Mouse (Mus musculus): ENCODE measurements around the gene Plpp3. TPM values are rescaled to one million over a fixed set of nuclear protein-coding genes. Genes with fewer than 3 reads are reported as not detected.

Plpp3 gene
- 66.3 and 81.9 TPM in 2 replicates for polyA plus RNA-seq (2015; fragmentation: Nextera tagmentation; extraction: Ambion mirVana)

GRCm38 (mm10) chr4:105157276-105158168, at the start of gene Plpp3:
Plpp3 (plus strand) TSS chr4:105157347.
- Histone ChIP-seq H3K27me3 (replicated peaks) (no peaks in the 10 kb centered on the region), H3K4me2 (peak within 1 kb of the TSS; percentile 61), H3K4me1 (peaks cover 17% of the 10 kb centered on the region), H3K9ac (peak within 1 kb of the TSS; percentile 52), H3K27ac (peak within 1 kb of the TSS; percentile 82), H3K36me3 (replicated peaks) (no peaks in the 10 kb centered on the region), H3K9me3 (no peaks in the 10 kb centered on the region), H3K4me3 (peak within 1 kb of the TSS; percentile 56)
- WGBS: under 1% methylated on average over 77 of the region's 77 CpGs
- peak; percentile 81 for ATAC-seq (replicated peaks)

DNA sequence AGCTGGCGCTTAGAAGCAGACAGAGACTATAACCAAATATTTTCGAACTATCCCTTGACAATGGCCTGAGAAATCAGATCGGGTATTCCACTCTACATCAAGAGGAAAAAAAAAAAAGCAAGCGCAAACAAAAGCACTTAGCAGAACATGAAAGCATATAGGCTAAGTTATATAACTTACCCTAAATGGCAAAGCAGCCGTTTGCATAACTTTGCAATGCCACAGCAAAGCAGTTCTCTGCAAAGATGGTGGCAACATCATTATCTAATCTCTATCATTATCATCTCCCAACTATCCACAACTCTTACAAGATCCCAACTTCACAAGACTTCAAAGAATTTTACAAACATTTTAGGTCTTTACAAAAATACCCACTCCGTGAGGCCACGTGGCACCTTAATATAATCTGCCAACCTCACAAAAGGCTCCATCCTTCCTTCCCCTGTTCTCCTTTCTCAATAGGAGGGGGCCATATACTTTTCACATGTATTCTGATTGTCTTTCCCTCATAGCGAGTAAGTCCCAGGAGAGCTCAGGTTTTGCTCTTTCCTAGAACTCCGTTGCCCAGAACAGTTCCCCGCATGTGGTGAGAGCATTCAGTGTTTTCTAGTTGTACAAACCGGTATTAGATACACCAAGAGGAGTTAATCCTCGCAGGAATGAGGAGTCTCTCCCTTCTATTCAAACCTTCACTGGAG, 49.1 kb upstream of the Plpp3 start:
- H3K27me3 ChIP-seq (replicated peaks): no peaks in the 10 kb centered on the region; the same call in 1 of the 2 replicates
- H3K4me2 ChIP-seq: peak overlapping the region; percentile 57
- peaks cover 24% of the 10 kb centered on the region for H3K4me1 ChIP-seq
- no peaks in the 10 kb centered on the region for H3K9me3 ChIP-seq
- H3K4me3 ChIP-seq: peak overlapping the region; percentile 65
- 47% methylated on average over 12 of the region's 12 CpGs for WGBS
- no peaks in the 10 kb centered on the region for H3K36me3 ChIP-seq (replicated peaks)
- 0 out of 2 replicates have a peak overlapping the region, but pooled peaks have one; percentile 2 for H3K9ac ChIP-seq
- H3K27ac ChIP-seq: no peak overlapping the region
- no peak for ATAC-seq (replicated peaks)

DNA sequence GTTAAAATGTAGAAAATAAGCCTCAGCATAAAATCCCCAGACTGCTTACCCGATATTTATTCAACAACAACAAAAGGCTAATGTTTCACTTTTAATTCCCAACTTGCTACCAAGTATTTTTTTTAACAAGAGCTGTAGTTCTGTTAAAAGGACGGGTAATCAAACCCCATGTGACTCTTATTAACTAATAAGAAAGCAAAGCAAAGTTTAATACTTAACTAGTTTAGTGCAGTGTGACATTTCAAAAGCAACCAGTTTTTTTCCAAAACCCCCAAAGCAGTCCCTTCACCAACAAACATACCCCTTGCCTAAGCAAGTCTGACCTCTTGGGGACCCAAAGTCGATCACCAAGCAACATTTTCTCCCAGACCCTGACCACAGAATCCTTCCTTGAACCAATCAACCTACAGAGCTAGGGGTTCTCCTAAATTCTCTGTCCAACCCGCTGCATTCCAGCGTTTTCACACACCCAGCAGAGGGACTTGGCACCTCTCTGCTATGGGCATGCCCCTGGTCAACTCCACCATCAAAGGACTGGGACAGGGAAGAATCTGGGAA, 48.4 kb upstream of the Plpp3 start:
- peak overlapping the region; percentile 83; the same call in 1 of the 2 replicates for H3K27ac ChIP-seq
- 5% methylated on average over 5 of the region's 5 CpGs for WGBS
- ATAC-seq (replicated peaks): 0 out of 2 replicates have a peak, but pooled peaks have one; percentile 6

GRCm38 (mm10) chr4:105109199-105109989, 47.8 kb upstream of the Plpp3 start, which contains the start of gene Prkaa2:
Prkaa2 (minus strand) TSS chr4:105109890.
- H3K36me3 ChIP-seq (replicated peaks): no peaks in the 10 kb centered on the region
- peak within 1 kb of the TSS; percentile 71 for H3K9ac ChIP-seq
- peak within 1 kb of the TSS; percentile 83 for H3K27ac ChIP-seq
- no peaks in the 10 kb centered on the region; the same call in 1 of the 2 replicates for H3K27me3 ChIP-seq (replicated peaks)
- H3K4me2 ChIP-seq: peak within 1 kb of the TSS; percentile 57
- peak within 1 kb of the TSS; percentile 65 for H3K4me3 ChIP-seq
- WGBS: under 1% methylated on average over 79 of the region's 80 CpGs
- peaks cover 24% of the 10 kb centered on the region for H3K4me1 ChIP-seq
- peak; percentile 93 for ATAC-seq (replicated peaks)
- H3K9me3 ChIP-seq: no peaks in the 10 kb centered on the region

More for the DNA sequence above, 48.4 kb upstream of the Plpp3 start:
- no peaks in the 10 kb centered on the region for H3K9me3 ChIP-seq
- peak overlapping the region; percentile 57 for H3K4me2 ChIP-seq
- H3K9ac ChIP-seq: peak overlapping the region; percentile 71
- H3K27me3 ChIP-seq (replicated peaks): no peaks in the 10 kb centered on the region; the same call in 1 of the 2 replicates
- H3K36me3 ChIP-seq (replicated peaks): no peaks in the 10 kb centered on the region
- H3K4me1 ChIP-seq: peaks cover 24% of the 10 kb centered on the region
- peak overlapping the region; percentile 65 for H3K4me3 ChIP-seq

- Histone ChIP-seq H3K9ac (peak overlapping the region; percentile 71), H3K4me3 (peak overlapping the region; percentile 65), H3K27ac (peak overlapping the region; percentile 83), H3K27me3 (replicated peaks) (no peaks in the 10 kb centered on the region; the same call in 1 of the 2 replicates), H3K9me3 (no peaks in the 10 kb centered on the region), H3K36me3 (replicated peaks) (no peaks in the 10 kb centered on the region), H3K4me2 (peak overlapping the region; percentile 57), H3K4me1 (peaks cover 24% of the 10 kb centered on the region)
- 2% methylated on average over 24 of the region's 24 CpGs for WGBS
- ATAC-seq (replicated peaks): peak; percentile 79
Measured at GRCm38 (mm10) chr4:105109990-105110683, 47.0 kb upstream of the Plpp3 start.

DNA sequence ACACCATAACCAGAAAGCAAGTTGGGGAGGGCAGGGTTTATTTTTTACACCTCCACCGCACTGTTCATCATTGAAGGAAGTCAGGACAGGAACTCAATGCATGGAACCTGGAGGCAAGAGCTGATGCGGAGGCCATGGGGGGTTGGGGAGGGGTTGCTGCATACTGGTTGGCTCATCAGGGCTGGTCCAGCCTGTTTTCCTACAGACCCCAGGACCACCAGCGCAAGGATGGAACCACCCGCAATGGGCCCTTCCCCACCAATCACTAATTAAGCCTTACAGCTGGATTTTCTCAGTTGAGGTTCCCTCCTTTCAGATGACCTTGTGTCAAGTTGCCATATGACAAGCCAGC, 46.5 kb upstream of the Plpp3 start:
- H3K4me2 ChIP-seq: peak overlapping the region; percentile 57
- no peaks in the 10 kb centered on the region for H3K36me3 ChIP-seq (replicated peaks)
- peak overlapping the region; percentile 83 for H3K27ac ChIP-seq
- peaks cover 24% of the 10 kb centered on the region for H3K4me1 ChIP-seq
- peak overlapping the region; percentile 65 for H3K4me3 ChIP-seq
- H3K9ac ChIP-seq: peak overlapping the region; percentile 71
- no peaks in the 10 kb centered on the region for H3K9me3 ChIP-seq
- ATAC-seq (replicated peaks): peak; percentile 31; the same call in 1 of the 2 replicates
- no peaks in the 10 kb centered on the region; the same call in 1 of the 2 replicates for H3K27me3 ChIP-seq (replicated peaks)
- WGBS: 53% methylated on average over 4 of the region's 4 CpGs

GRCm38 (mm10) chr4:105111770-105112169, 45.4 kb upstream of the Plpp3 start:
- 89% methylated on average over 11 of the region's 11 CpGs for WGBS
- Histone ChIP-seq H3K27ac (no peak overlapping the region), H3K36me3 (replicated peaks) (no peaks in the 10 kb centered on the region), H3K4me2 (no peak overlapping the region), H3K4me1 (peaks cover 24% of the 10 kb centered on the region), H3K9ac (no peak overlapping the region), H3K27me3 (replicated peaks) (no peaks in the 10 kb centered on the region; the same call in 1 of the 2 replicates), H3K9me3 (no peaks in the 10 kb centered on the region), H3K4me3 (no peak overlapping the region)
- ATAC-seq (replicated peaks): no peak

GRCm38 (mm10) chr4:105113042-105113441, 44.1 kb upstream of the Plpp3 start:
- H3K27me3 ChIP-seq (replicated peaks): no peaks in the 10 kb centered on the region
- H3K36me3 ChIP-seq (replicated peaks): no peaks in the 10 kb centered on the region
- no peak overlapping the region for H3K4me2 ChIP-seq
- H3K4me1 ChIP-seq: peaks cover 18% of the 10 kb centered on the region
- no peak overlapping the region for H3K27ac ChIP-seq
- no peak for ATAC-seq (replicated peaks)
- H3K9me3 ChIP-seq: no peaks in the 10 kb centered on the region
- WGBS: 85% methylated on average over 5 of the region's 5 CpGs
- H3K4me3 ChIP-seq: no peak overlapping the region
- H3K9ac ChIP-seq: no peak overlapping the region

DNA sequence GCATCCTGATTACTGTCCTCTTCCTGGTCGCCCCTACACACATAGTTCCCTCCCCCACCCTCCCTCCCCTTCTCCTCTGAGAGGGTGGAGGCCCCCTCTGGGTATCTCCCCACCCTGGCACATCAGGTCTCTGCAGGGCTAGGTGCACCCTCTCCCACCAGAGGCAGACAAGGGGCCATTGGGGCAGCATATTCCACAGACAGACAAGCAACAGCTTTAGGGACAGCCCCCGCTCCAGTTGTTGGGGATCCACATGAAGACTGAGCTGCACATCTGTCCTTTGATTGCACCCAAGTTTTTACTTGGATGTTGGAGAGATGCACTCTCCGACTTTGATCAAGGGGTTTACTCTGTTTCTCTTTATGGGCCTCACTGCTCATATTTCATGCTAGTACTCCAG, 43.7 kb upstream of the Plpp3 start:
- Histone ChIP-seq H3K27me3 (replicated peaks) (no peaks in the 10 kb centered on the region), H3K4me3 (no peak overlapping the region), H3K36me3 (replicated peaks) (no peaks in the 10 kb centered on the region), H3K27ac (no peak overlapping the region), H3K4me2 (no peak overlapping the region), H3K9ac (no peak overlapping the region), H3K4me1 (peaks cover 14% of the 10 kb centered on the region), H3K9me3 (no peaks in the 10 kb centered on the region)
- 86% methylated on average over 3 of the region's 3 CpGs for WGBS
- no peak for ATAC-seq (replicated peaks)

GRCm38 (mm10) chr4:105121081-105121480, 36.1 kb upstream of the Plpp3 start:
- Histone ChIP-seq H3K36me3 (replicated peaks) (no peaks in the 10 kb centered on the region), H3K9me3 (no peaks in the 10 kb centered on the region), H3K4me3 (no peak overlapping the region), H3K4me1 (no peaks in the 10 kb centered on the region), H3K9ac (no peak overlapping the region), H3K27me3 (replicated peaks) (no peaks in the 10 kb centered on the region), H3K27ac (no peak overlapping the region), H3K4me2 (no peak overlapping the region)
- 54% methylated on average over 6 of the region's 6 CpGs for WGBS
- no peak for ATAC-seq (replicated peaks)

DNA sequence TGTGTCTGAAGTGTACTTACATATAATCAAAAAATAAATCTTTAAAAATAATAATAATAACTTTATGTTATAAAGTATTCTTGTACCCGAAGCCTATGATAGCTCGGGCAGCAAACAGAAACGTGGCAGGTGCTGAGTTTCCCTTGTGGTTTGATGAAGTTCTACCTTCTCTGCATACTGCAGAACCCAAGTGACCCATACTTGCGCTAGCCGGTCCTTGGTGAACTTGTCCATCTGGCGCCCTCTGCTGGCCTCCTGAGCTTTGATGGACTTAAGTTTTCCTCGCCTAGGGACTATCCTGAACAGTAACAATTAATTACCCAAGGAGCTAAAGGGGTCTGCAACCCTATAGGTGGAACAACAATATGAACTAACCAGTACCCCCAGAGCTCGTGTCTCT, 34.7 kb upstream of the Plpp3 start:
- no peak for ATAC-seq (replicated peaks)
- Histone ChIP-seq H3K27me3 (replicated peaks) (no peaks in the 10 kb centered on the region), H3K9me3 (no peaks in the 10 kb centered on the region), H3K27ac (no peak overlapping the region), H3K4me3 (no peak overlapping the region), H3K4me1 (no peaks in the 10 kb centered on the region), H3K36me3 (replicated peaks) (no peaks in the 10 kb centered on the region), H3K4me2 (no peak overlapping the region), H3K9ac (no peak overlapping the region)
- WGBS: 48% methylated on average over 8 of the region's 8 CpGs
